Mouse (Mus musculus) lung, postnatal 0 days (tissue): ENCODE data around the gene Zfp748. TPM values are rescaled to one million over a fixed set of nuclear protein-coding genes. Genes with fewer than 3 reads are reported as not detected.

Experiments used
- ATAC-seq: fragments of 200-750 bp; cut with Nextera tagmentation; 2 replicates; pipeline ENCODE4 v1.8.0; 2017; ENCODE audit warnings: moderate library complexity
- DNase-seq: peaks from one replicate; pipeline ENCODE4 v3.0.0-alpha.2; 2016; ENCODE audit warnings: low spot score
- H3K27ac ChIP-seq: fragments of 300-500 bp; sonication (generic); 2 replicates; pipeline ENCODE4 v1.5.1; 2014; ENCODE audit warnings: antibody characterized with exemption, mild to moderate bottlenecking, low read length, mixed read lengths
- H3K27me3 ChIP-seq: fragments of 300-500 bp; sonication (generic); replicated peaks from 2 replicates; pipeline ENCODE4 v1.6.1; 2014; ENCODE audit warnings: low read length, mixed read lengths; ENCODE audit not compliant: insufficient read depth
- H3K36me3 ChIP-seq: fragments of 300-500 bp; sonication (generic); 2 replicates; pipeline ENCODE4 v1.6.1; 2014; ENCODE audit warnings: low read length, mixed read lengths; ENCODE audit not compliant: insufficient read depth
- H3K4me1 ChIP-seq: fragments of 300-500 bp; sonication (generic); 2 replicates; pipeline ENCODE4 v1.6.1; 2014; ENCODE audit warnings: antibody characterized with exemption, low read depth, low read length, mixed read lengths; ENCODE audit not compliant: insufficient read depth
- H3K4me2 ChIP-seq: fragments of 300-500 bp; sonication (generic); replicated peaks from 2 replicates; pipeline ENCODE4 v1.6.1; 2014; ENCODE audit warnings: low read depth, mild to moderate bottlenecking, low read length, moderate library complexity, mixed read lengths
- H3K4me3 ChIP-seq: fragments of 300-500 bp; sonication (generic); 2 replicates; pipeline ENCODE4 v1.5.1; 2014; ENCODE audit warnings: low read depth, low read length
- H3K9ac ChIP-seq: fragments of 300-500 bp; sonication (generic); replicated peaks from 2 replicates; pipeline ENCODE4 v1.6.1; 2014; ENCODE audit warnings: low read depth, mild to moderate bottlenecking
- H3K9me3 ChIP-seq: fragments of 300-500 bp; sonication (generic); 2 replicates; pipeline ENCODE4 v1.6.1; 2016; ENCODE audit warnings: low read length, mixed read lengths
- CTCF ChIP-seq: IDR thresholded peaks from 2 replicates; pipeline ENCODE4 v1.5.1; 2016; ENCODE audit warnings: antibody characterized with exemption, mild to moderate bottlenecking
- EP300 ChIP-seq: IDR thresholded peaks from 2 replicates; pipeline ENCODE4 v1.6.1; 2016; ENCODE audit warnings: antibody characterized with exemption, mild to moderate bottlenecking, control low read depth
- WGBS: fragments of 180-500 bp; shearing (Covaris S2); extraction: QIAGEN DNeasy Blood & Tissue Kit; methylation state at CpG from one replicate; pipeline ENCODE4 v1.1.7; 2014; 5-methylcytosine and 5-hydroxymethylcytosine counted together
- polyA plus RNA-seq: library from polyadenylated mRNA; unstranded; fragments of >200 nt; fragmentation: Nextera tagmentation; extraction: Ambion mirVana; gene quantifications from 2 replicates; pipeline ENCODE4 v1.2.1, GENCODE M21; 2015

The Zfp748 gene
- polyA plus RNA-seq, 1 experiment from 2014 or later = 5.5 TPM

GRCm38 (mm10) chr13:67525753-67526410 lies 27.7 kb downstream of the Zfp748 start, which contains the start of the genes Gm26965 and Zfp87:
Gene Gm26965, minus strand, starts transcription at chr13:67526151.
Gene Zfp87, minus strand, starts transcription at chr13:67526177.
- H3K9ac ChIP-seq = peak within 1 kb of the TSS; percentile 53
- WGBS = 1% methylated on average over 27 of the region's 27 CpGs
- no peaks in the 10 kb centered on the region for H3K4me1 ChIP-seq

GRCm38 (mm10) chr13:67500908-67501307 lies 52.7 kb downstream of the Zfp748 start:
- H3K4me2 ChIP-seq = no peak overlapping the region
- ATAC-seq (no peak), DNase-seq (no peak)
- no peak overlapping the region for H3K27ac ChIP-seq
- TF ChIP-seq CTCF (no peak), EP300 (no peak)
- H3K27me3 ChIP-seq = no peaks in the 10 kb centered on the region
- no peaks in the 10 kb centered on the region for H3K36me3 ChIP-seq
- H3K9ac ChIP-seq = no peak overlapping the region
- no peaks in the 10 kb centered on the region for H3K9me3 ChIP-seq
- H3K4me1 ChIP-seq = peaks cover 3% of the 10 kb centered on the region; the same call in 1 of the 2 replicates
- WGBS = 77% methylated on average over 1 of the region's 1 CpGs
- H3K4me3 ChIP-seq = no peak overlapping the region

More at GRCm38 (mm10) chr13:67525753-67526410, 27.7 kb downstream of the Zfp748 start, which contains the start of the genes Gm26965 and Zfp87:
- Histone ChIP-seq H3K9me3 (no peaks in the 10 kb centered on the region), H3K4me2 (peak within 1 kb of the TSS; percentile 73), H3K27ac (peak within 1 kb of the TSS; percentile 62), H3K36me3 (no peaks in the 10 kb centered on the region; the same call in 1 of the 2 replicates), H3K4me3 (peak within 1 kb of the TSS; percentile 79), H3K27me3 (no peaks in the 10 kb centered on the region)
- peak; percentile 100 for ATAC-seq
- peak; percentile 99 for DNase-seq
- no peak; the same call in 1 of the 2 replicates for TF ChIP-seq CTCF
- TF ChIP-seq EP300 = no peak

- ATAC-seq = peak; percentile 97
- no peak within 1 kb of the TSS for H3K27ac ChIP-seq
- H3K36me3 ChIP-seq = 0 out of 2 replicates have a peak, but pooled peaks cover 2% of the 10 kb centered on the region
- peak; percentile 92 for DNase-seq
- H3K9ac ChIP-seq = peak within 1 kb of the TSS; percentile 62
- peak within 1 kb of the TSS; percentile 66 for H3K4me3 ChIP-seq
- H3K9me3 ChIP-seq = no peaks in the 10 kb centered on the region
- TF ChIP-seq EP300 (no peak), CTCF (no peak)
- peaks cover 3% of the 10 kb centered on the region; the same call in 1 of the 2 replicates for H3K4me1 ChIP-seq
- H3K4me2 ChIP-seq = peak within 1 kb of the TSS; percentile 86
- 2% methylated on average over 22 of the region's 22 CpGs for WGBS
- H3K27me3 ChIP-seq = no peaks in the 10 kb centered on the region
These were observed 53.4 kb downstream of the Zfp748 start, which contains the start of gene Zfp58 for GRCm38 (mm10) chr13:67500084-67500719. Gene Zfp58, minus strand, starts transcription at chr13:67500555.

- 88% methylated on average over 1 of the region's 1 CpGs for WGBS
- Histone ChIP-seq H3K27ac (no peak overlapping the region), H3K4me1 (peaks cover 3% of the 10 kb centered on the region; the same call in 1 of the 2 replicates), H3K4me3 (no peak overlapping the region), H3K36me3 (peaks cover 31% of the 10 kb centered on the region), H3K4me2 (no peak overlapping the region), H3K9me3 (peaks cover 8% of the 10 kb centered on the region), H3K9ac (no peak overlapping the region), H3K27me3 (no peaks in the 10 kb centered on the region)
- no peak for ATAC-seq
- no peak for DNase-seq
- TF ChIP-seq CTCF (no peak), EP300 (no peak)
These were observed 58.0 kb downstream of the Zfp748 start for GRCm38 (mm10) chr13:67495631-67496030.

Other genes with a start within 250 kb of the Zfp748 start
- gene Zfp457, start 247.3 kb downstream of the Zfp748 start, polyA plus RNA-seq = 0.40 and 0.62 TPM in 2 replicates
- 1.5 TPM in 2 replicates for gene Zfp595, start 221.3 kb downstream of the Zfp748 start, polyA plus RNA-seq
- 0.57 TPM in 1 of 2 replicates, not detected in the other for gene Gm28044, start 193.3 kb downstream of the Zfp748 start, polyA plus RNA-seq
- 0.80 and 0.82 TPM in 2 replicates for gene Zfp953, start 193.2 kb downstream of the Zfp748 start, polyA plus RNA-seq
- gene Gm28041, start 178.1 kb downstream of the Zfp748 start, polyA plus RNA-seq = 0.43 TPM in 1 of 2 replicates, not detected in the other
- gene Zfp456, start 178.0 kb downstream of the Zfp748 start, polyA plus RNA-seq = 1.3 and 1.5 TPM in 2 replicates
- gene Zfp429, start 154.0 kb downstream of the Zfp748 start, polyA plus RNA-seq = 5.3 and 6.7 TPM in 2 replicates
- gene Zfp459, start 132.4 kb downstream of the Zfp748 start, polyA plus RNA-seq = 0.35 and 0.55 TPM in 2 replicates
- 7.9 and 8.8 TPM in 2 replicates for gene Zfp874a, start 102.2 kb downstream of the Zfp748 start, polyA plus RNA-seq
- 3.4 and 4.4 TPM in 2 replicates for gene Zfp874b, start 69.6 kb downstream of the Zfp748 start, polyA plus RNA-seq
- gene Zfp58, start 53.3 kb downstream of the Zfp748 start, polyA plus RNA-seq = 6.5 and 6.8 TPM in 2 replicates
- gene Gm26965, start 27.7 kb downstream of the Zfp748 start, polyA plus RNA-seq = 0.12 and 0.39 TPM in 2 replicates
- 33.8 and 40.5 TPM in 2 replicates for gene Zfp87, start 27.7 kb downstream of the Zfp748 start, polyA plus RNA-seq
- 2.9 and 3.4 TPM in 2 replicates for gene Zfp729b, start 55.9 kb upstream of the Zfp748 start, polyA plus RNA-seq
- gene Gm49345, start 83.9 kb upstream of the Zfp748 start, polyA plus RNA-seq = not detected in 2 replicates
- gene Zfp729a, start 84.0 kb upstream of the Zfp748 start, polyA plus RNA-seq = 1.9 and 2.4 TPM in 2 replicates
- gene Zfp738, start 133.2 kb upstream of the Zfp748 start, polyA plus RNA-seq = 5.8 and 8.1 TPM in 2 replicates
- gene Zfp65, start 175.3 kb upstream of the Zfp748 start, polyA plus RNA-seq = 2.3 and 2.7 TPM in 2 replicates
- 4.2 and 4.8 TPM in 2 replicates for gene Zfp85, start 201.4 kb upstream of the Zfp748 start, polyA plus RNA-seq
- 0.75 and 0.93 TPM in 2 replicates for gene Zfp493, start 225.9 kb upstream of the Zfp748 start, polyA plus RNA-seq